Mouse (Mus musculus) C2C12 (cell line): ENCODE results near the gene Gm20388.

Experiments
- CTCF ChIP-seq: IDR thresholded peaks from one replicate; pipeline ENCODE4 v1.5.1; 2011; ENCODE audit not compliant: control insufficient read depth, insufficient read depth, insufficient read length
- FOSL1 ChIP-seq: IDR thresholded peaks from one replicate; pipeline ENCODE4 v1.8.0; 2011; ENCODE audit warnings: mild to moderate bottlenecking, low read length; ENCODE audit not compliant: poor library complexity, insufficient read depth, severe bottlenecking
- USF1 ChIP-seq: IDR thresholded peaks from one replicate; pipeline ENCODE4 v1.6.1; 2011; ENCODE audit warnings: low read depth, mild to moderate bottlenecking, control low read depth, moderate library complexity

- no peak for TF ChIP-seq CTCF
- TF ChIP-seq USF1 = no peak
- no peak for TF ChIP-seq FOSL1
These were observed 1934.1 kb downstream of the Gm20388 start for GRCm38 (mm10) chr8:121844765-121845164.
